Mouse (Mus musculus): ENCODE data around the gene Slc13a5.

The Slc13a5 gene

GRCm38 (mm10) chr11:72205256-72205655, 61.8 kb downstream of the Slc13a5 start:
- no peak for DNase-seq (ENCODE audit: low read depth)

GRCm38 (mm10) chr11:72203440-72203839, 63.6 kb downstream of the Slc13a5 start:
- DNase-seq (ENCODE audit: low read depth) = no peak

GRCm38 (mm10) chr11:72196506-72196905, 70.5 kb downstream of the Slc13a5 start:
- no peak for DNase-seq (ENCODE audit: low read depth)

GRCm38 (mm10) chr11:72194259-72194658, 72.8 kb downstream of the Slc13a5 start:
- DNase-seq (ENCODE audit: low read depth) = no peak

Measured in c-Kit-positive CD71-negative TER-119-negative erythroid progenitor cells, embryonic 14.5 days (primary cell).